21 mouse cellular contexts compared by ENCODE assay signal in the genomic region with DNA sequence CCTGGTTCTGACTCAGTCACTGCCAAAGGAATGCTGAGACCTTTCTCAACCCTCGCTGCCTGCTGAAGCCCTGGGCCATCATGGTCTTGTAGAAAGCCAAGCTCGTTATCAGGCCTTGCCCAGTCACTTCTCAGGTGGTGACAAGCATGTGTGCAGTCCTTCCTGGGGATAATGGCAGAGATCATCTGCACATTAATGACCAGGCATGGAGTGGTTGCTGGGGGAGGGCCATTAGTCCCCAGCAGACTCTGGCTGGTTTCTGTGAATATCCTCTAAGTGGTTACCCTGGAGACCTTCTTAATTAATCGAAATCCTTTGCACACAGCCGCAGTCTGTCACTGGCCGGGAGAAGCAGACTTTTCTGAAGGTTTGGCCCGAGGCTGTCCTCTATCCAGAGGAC.
DNase-seq lines count a peak whose midpoint lies in the region; ATAC-seq lines count a peak whose summit lies in the region.
"Had no signal": no experiment of that assay in that cellular context is flagged by ENCODE, and none has a peak within 500 bp of the region (broad histone marks: within the 10 kb centered on the region; RNA-seq: fewer than 3 reads in every experiment).

No protein-coding gene starts in this region.

- no peaks in the 10 kb centered on the region for H3K36me3 ChIP-seq in forebrain, embryonic 12.5 days (replicated peaks)
- no peaks in the 10 kb centered on the region for H3K36me3 ChIP-seq in forebrain, embryonic 13.5 days (ENCODE audit: poor library complexity, severe bottlenecking)
- no peaks in the 10 kb centered on the region for H3K36me3 ChIP-seq in hindbrain, embryonic 12.5 days
- no peaks in the 10 kb centered on the region for H3K36me3 ChIP-seq in hindbrain, embryonic 14.5 days (replicated peaks; ENCODE audit: control insufficient read depth, insufficient read depth)
- H3K36me3 ChIP-seq: embryonic facial prominence, embryonic 13.5 days; G1E; neural tube, embryonic 12.5 days had no signal

- H3K27me3 ChIP-seq in forebrain, embryonic 12.5 days: peaks cover 26% of the 10 kb centered on the region
- peaks cover 13% of the 10 kb centered on the region for H3K27me3 ChIP-seq in forebrain, embryonic 13.5 days
- peaks cover 52% of the 10 kb centered on the region for H3K27me3 ChIP-seq in hindbrain, embryonic 12.5 days
- H3K27me3 ChIP-seq in hindbrain, embryonic 14.5 days (ENCODE audit: control insufficient read depth, insufficient read depth, low read length): peaks cover 6% of the 10 kb centered on the region
- H3K27me3 ChIP-seq: embryonic facial prominence, embryonic 13.5 days had no signal

- peaks cover 36% of the 10 kb centered on the region for H3K4me1 ChIP-seq in forebrain, embryonic 12.5 days
- peaks cover 37% of the 10 kb centered on the region for H3K4me1 ChIP-seq in forebrain, embryonic 13.5 days
- peaks cover 29% of the 10 kb centered on the region for H3K4me1 ChIP-seq in hindbrain, embryonic 12.5 days
- H3K4me1 ChIP-seq in hindbrain, embryonic 14.5 days (replicated peaks; ENCODE audit: control insufficient read depth, insufficient read depth, low read length): peaks cover 13% of the 10 kb centered on the region

- H3K27ac ChIP-seq in forebrain, embryonic 12.5 days: peak overlapping the region; percentile 43; the same call in 1 of the 2 replicates
- no peak overlapping the region for H3K27ac ChIP-seq in forebrain, embryonic 13.5 days
- H3K27ac ChIP-seq in hindbrain, embryonic 12.5 days: peak overlapping the region; percentile 17; the same call in 1 of the 2 replicates
- no peak overlapping the region for H3K27ac ChIP-seq in hindbrain, embryonic 14.5 days
- H3K27ac ChIP-seq: embryonic facial prominence, embryonic 13.5 days; layer of hippocampus, adult 2 months; neural tube, embryonic 12.5 days had no signal

- no peak; the same call in 1 of the 2 replicates for ATAC-seq in forebrain, embryonic 12.5 days (ENCODE audit: low FRiP score)
- ATAC-seq in forebrain, embryonic 13.5 days: no peak
- ATAC-seq in hindbrain, embryonic 12.5 days (ENCODE audit: low FRiP score): no peak
- ATAC-seq in hindbrain, embryonic 14.5 days (ENCODE audit: low FRiP score): no peak
- ATAC-seq: inflammation-experienced regulatory T-cells, adult 6 months had no signal

- DNase-seq in hindbrain, embryonic 14.5 days (ENCODE audit: low spot score): no peak
- DNase-seq in MN1 (ENCODE audit: low spot score): peak; percentile 76
- peak; percentile 46 to 59 for DNase-seq in heart, postnatal 10 days
- DNase-seq in left cerebral cortex, adult 18-20 months (ENCODE audit: low spot score in 2 of 2): no peak
- DNase-seq: adrenal gland, postnatal 25 days; cerebellum, adult 11-12 months; cerebellum, postnatal 14 days; kidney, adult 2 months; kidney, postnatal 10 days; left cerebral cortex, postnatal 4 days; liver; lung, postnatal 10 days; thymus, postnatal 36 days had no signal

- H3K4me2 ChIP-seq in forebrain, embryonic 12.5 days: no peak overlapping the region
- H3K4me2 ChIP-seq in forebrain, embryonic 13.5 days: no peak overlapping the region
- H3K4me2 ChIP-seq in hindbrain, embryonic 12.5 days (replicated peaks): no peak overlapping the region
- no peak overlapping the region for H3K4me2 ChIP-seq in hindbrain, embryonic 14.5 days (replicated peaks)
- H3K4me2 ChIP-seq: embryonic facial prominence, embryonic 13.5 days; neural tube, embryonic 12.5 days had no signal

- H3K4me3 ChIP-seq in forebrain, embryonic 12.5 days (replicated peaks): no peak overlapping the region
- no peak overlapping the region for H3K4me3 ChIP-seq in forebrain, embryonic 13.5 days
- no peak overlapping the region for H3K4me3 ChIP-seq in hindbrain, embryonic 12.5 days
- no peak overlapping the region for H3K4me3 ChIP-seq in hindbrain, embryonic 14.5 days (replicated peaks; ENCODE audit: low read length)
- H3K4me3 ChIP-seq: embryonic facial prominence, embryonic 13.5 days; layer of hippocampus, adult 2 months; neural tube, embryonic 12.5 days had no signal

- 28% methylated on average over 6 of the region's 6 CpGs for WGBS in forebrain, embryonic 12.5 days
- 16% methylated on average over 6 of the region's 6 CpGs for WGBS in forebrain, embryonic 13.5 days
- WGBS in hindbrain, embryonic 12.5 days: 55% methylated on average over 6 of the region's 6 CpGs
- 33% methylated on average over 6 of the region's 6 CpGs for WGBS in hindbrain, embryonic 14.5 days

- H3K9me3 ChIP-seq in forebrain, embryonic 12.5 days: no peaks in the 10 kb centered on the region
- H3K9me3 ChIP-seq in forebrain, embryonic 13.5 days (replicated peaks): no peaks in the 10 kb centered on the region
- H3K9me3 ChIP-seq in hindbrain, embryonic 12.5 days (replicated peaks): no peaks in the 10 kb centered on the region
- H3K9me3 ChIP-seq in hindbrain, embryonic 14.5 days (ENCODE audit: control insufficient read depth, low read length): no peaks in the 10 kb centered on the region
- H3K9me3 ChIP-seq: embryonic facial prominence, embryonic 13.5 days; neural tube, embryonic 12.5 days had no signal

- intact Hi-C loops in heart, postnatal 10 days (cut with DNase I): no loop called here

- H3K9ac ChIP-seq in forebrain, embryonic 12.5 days: no peak overlapping the region
- no peak overlapping the region for H3K9ac ChIP-seq in forebrain, embryonic 13.5 days
- H3K9ac ChIP-seq in hindbrain, embryonic 12.5 days: no peak overlapping the region
- H3K9ac ChIP-seq in hindbrain, embryonic 14.5 days: no peak overlapping the region
- H3K9ac ChIP-seq: embryonic facial prominence, embryonic 13.5 days; neural tube, embryonic 12.5 days had no signal

Comparison
In these comparisons a context has a peak if more than half of its experiments do, and no peak if none do; other contexts are left out.
1. H3K27ac ChIP-seq: peak in forebrain, embryonic 12.5 days (single experiment) and hindbrain, embryonic 12.5 days (single experiment); none in forebrain, embryonic 13.5 days (single experiment) and hindbrain, embryonic 14.5 days (single experiment).
2. DNase-seq: peak in MN1 (single experiment) and heart, postnatal 10 days (2 of 2); none in hindbrain, embryonic 14.5 days (single experiment) and left cerebral cortex, adult 18-20 months (0 of 2).